ENCODE assay signal across 34 mouse cellular contexts in the genomic region with DNA sequence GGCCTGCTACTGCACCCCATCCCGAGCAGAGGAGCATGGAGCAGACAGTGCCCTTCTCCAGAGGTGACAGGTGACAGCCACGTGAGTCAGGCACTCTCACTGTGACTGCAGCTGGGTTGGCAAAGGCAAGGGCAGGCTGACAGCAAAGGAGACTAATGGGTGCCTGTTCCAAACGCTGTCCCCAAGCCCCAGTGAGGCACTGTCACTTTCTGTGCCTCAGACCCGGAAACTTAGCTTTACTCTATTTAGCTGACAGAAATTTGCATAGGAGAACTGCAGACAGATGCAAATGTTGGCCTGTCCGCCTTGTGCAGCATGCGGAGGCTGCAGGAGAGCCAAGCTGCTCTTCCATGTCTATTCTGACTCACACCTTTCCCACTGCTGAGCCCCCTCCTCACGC. TPM values are rescaled to one million over a fixed set of nuclear protein-coding genes. Genes with fewer than 3 reads are reported as not detected.
DNase-seq lines count a peak whose midpoint lies in the region; ATAC-seq and TF ChIP-seq lines count a peak whose summit lies in the region.
"Had no signal": no experiment of that assay in that cellular context is flagged by ENCODE, and none has a peak within 500 bp of the region (broad histone marks: within the 10 kb centered on the region; RNA-seq: fewer than 3 reads in every experiment).

No protein-coding gene starts in this region.

- no peaks in the 10 kb centered on the region for H3K27me3 ChIP-seq in spleen, adult 2 months (ENCODE audit: control insufficient read depth, insufficient read depth, low read length)
- H3K27me3 ChIP-seq in hindbrain, embryonic 12.5 days: no peaks in the 10 kb centered on the region
- H3K27me3 ChIP-seq: heart, embryonic 13.5 days; hindbrain, embryonic 13.5 days; limb, embryonic 12.5 days; megakaryocyte, embryonic 14.5 days; midbrain, embryonic 12.5 days; neural tube, embryonic 12.5 days had no signal

- intact Hi-C loops in heart, postnatal 25 days (cut with DNase I): no loop called here

- no peak overlapping the region for H3K4me3 ChIP-seq in spleen, adult 2 months (ENCODE audit: extremely low read depth, insufficient read depth, insufficient read length)
- H3K4me3 ChIP-seq in hindbrain, embryonic 12.5 days: no peak overlapping the region
- H3K4me3 ChIP-seq: erythroblast, embryonic 14.5 days; heart, adult 2 months; heart, embryonic 13.5 days; hindbrain, embryonic 13.5 days; limb, embryonic 12.5 days; megakaryocyte, embryonic 14.5 days; midbrain, embryonic 12.5 days; myocyte; neural tube, embryonic 12.5 days had no signal

- no peak overlapping the region for H3K4me2 ChIP-seq in hindbrain, embryonic 12.5 days (replicated peaks)
- H3K4me2 ChIP-seq: heart, embryonic 13.5 days; hindbrain, embryonic 13.5 days; limb, embryonic 12.5 days; midbrain, embryonic 12.5 days; neural tube, embryonic 12.5 days had no signal

- peaks cover 2% of the 10 kb centered on the region; the same call in 1 of the 2 replicates for H3K4me1 ChIP-seq in spleen, adult 2 months (ENCODE audit: control insufficient read depth, insufficient read depth, insufficient read length)
- H3K4me1 ChIP-seq in hindbrain, embryonic 12.5 days: no peaks in the 10 kb centered on the region
- H3K4me1 ChIP-seq: heart, embryonic 13.5 days; hindbrain, embryonic 13.5 days; limb, embryonic 12.5 days; megakaryocyte, embryonic 14.5 days; midbrain, embryonic 12.5 days; neural tube, embryonic 12.5 days had no signal

- H3K9me3 ChIP-seq in hindbrain, embryonic 12.5 days (replicated peaks): no peaks in the 10 kb centered on the region
- H3K9me3 ChIP-seq: heart, embryonic 13.5 days; hindbrain, embryonic 13.5 days; limb, embryonic 12.5 days; megakaryocyte, embryonic 14.5 days; midbrain, embryonic 12.5 days; neural tube, embryonic 12.5 days had no signal

- TF ChIP-seq CTCF in spleen, adult 2 months (IDR thresholded peaks at IDR 0.05; ENCODE audit: extremely low read depth, insufficient read depth, insufficient read length, insufficient replicate concordance): no peak

- 72% methylated on average over 7 of the region's 7 CpGs for WGBS in spleen, adult 2 months
- 87% methylated on average over 7 of the region's 7 CpGs for WGBS in hindbrain, embryonic 12.5 days

- DNase-seq in frontal cortex, postnatal 36 days (ENCODE audit: low spot score in 2 of 2): peak; percentile 17 to 24
- DNase-seq in frontal cortex, postnatal 25 days (ENCODE audit: low spot score in 2 of 2): no peak
- peak; percentile 22 for DNase-seq in heart, adult 8-10 months (ENCODE audit: low spot score)
- DNase-seq in heart, postnatal 25 days (ENCODE audit: low spot score): no peak
- DNase-seq in spleen, adult 2 months (ENCODE audit: low read depth in 1 of 2, low spot score in 2 of 2): no peak
- DNase-seq in spleen, postnatal 4 days (ENCODE audit: low spot score in 2 of 2): no peak
- peak; percentile 60 for DNase-seq in brain, adult 2 months (ENCODE audit: low read depth, low spot score)
- DNase-seq: adrenal gland, adult 2 months; adrenal gland, postnatal 36 days; cerebellum, adult 2 months; cerebellum, postnatal 14 days; forebrain, postnatal 0 days; gastrocnemius, postnatal 10 days; heart, postnatal 36 days; kidney, adult 9 months; kidney, postnatal 10 days; layer of hippocampus, adult 9-11 months; lung, postnatal 4 days; spleen, adult 18-20 months; thymus, adult 2 months; thymus, postnatal 36 days had no signal

- no peak for ATAC-seq in hindbrain, embryonic 12.5 days (ENCODE audit: low FRiP score)
- ATAC-seq: activated CD4-positive, CD25-positive, alpha-beta regulatory T cell, adult 4 months; CD4-positive, CD25-positive, alpha-beta regulatory T cell, adult 4 months; forebrain, postnatal 0 days; intestine, embryonic 16.5 days had no signal

- H3K9ac ChIP-seq in hindbrain, embryonic 12.5 days: no peak overlapping the region
- H3K9ac ChIP-seq: forebrain, postnatal 0 days; heart, embryonic 13.5 days; hindbrain, embryonic 13.5 days; midbrain, embryonic 12.5 days; neural tube, embryonic 12.5 days had no signal

- H3K36me3 ChIP-seq in spleen, adult 2 months (ENCODE audit: control insufficient read depth, insufficient read depth, low read length): peaks cover 30% of the 10 kb centered on the region
- peaks cover 96% of the 10 kb centered on the region for H3K36me3 ChIP-seq in hindbrain, embryonic 12.5 days

- H3K27ac ChIP-seq in spleen, adult 2 months (ENCODE audit: insufficient read depth, low read length): peak overlapping the region; percentile 54
- H3K27ac ChIP-seq in hindbrain, embryonic 12.5 days: no peak overlapping the region
- H3K27ac ChIP-seq: heart, adult 2 months; heart, embryonic 13.5 days; hindbrain, embryonic 13.5 days; limb, embryonic 12.5 days; midbrain, embryonic 12.5 days; neural tube, embryonic 12.5 days had no signal

- no peak; the same call in 1 of the 2 replicates for TF ChIP-seq POLR2A in spleen, adult 2 months (IDR thresholded peaks at IDR 0.05; ENCODE audit: low read depth, low read length)

RNA-seq across cellular contexts. Expression of gene Usp36, which starts 13.7 kb away (rescaled TPM):
- total RNA-seq in heart, adult 8-10 months (2022): 10 to 100 TPM; 13.2 to 14.5 (median 13.9) TPM
- 10 to 100 TPM; 12.0 to 14.5 TPM for total RNA-seq in heart, postnatal 25 days (2021)
- polyA plus RNA-seq in spleen, adult 2 months (2012; rRNA removed): 20.9 and 25.3 TPM in 2 replicates
- polyA plus RNA-seq in hindbrain, embryonic 12.5 days (2016; fragmentation: Nextera tagmentation; extraction: Ambion mirVana): 17.1 and 19.9 TPM in 2 replicates

RNA-seq across cellular contexts. Expression of gene Cyth1, which starts 27.9 kb away (rescaled TPM):
- 10 to 100 TPM; 34.5 to 56.9 (median 50.9) TPM for total RNA-seq in heart, adult 8-10 months (2022)
- 10 to 100 TPM; 48.9 to 53.8 TPM for total RNA-seq in heart, postnatal 25 days (2021)
- polyA plus RNA-seq in spleen, adult 2 months (2012; rRNA removed): 47.7 and 57.3 TPM in 2 replicates
- 29.0 and 33.5 TPM in 2 replicates for polyA plus RNA-seq in hindbrain, embryonic 12.5 days (2016; fragmentation: Nextera tagmentation; extraction: Ambion mirVana)

Comparison
In these comparisons a context has a peak if more than half of its experiments do, and no peak if none do; other contexts are left out.
1. DNase-seq: peak in frontal cortex, postnatal 36 days (2 of 2), heart, adult 8-10 months (single experiment) and brain, adult 2 months (single experiment); none in frontal cortex, postnatal 25 days (0 of 2), heart, postnatal 25 days (single experiment), spleen, adult 2 months (0 of 2) and spleen, postnatal 4 days (0 of 2).